8 mouse cellular contexts compared by ENCODE assay signal in genomic region chr2:156982864-156983263, GRCm38 (mm10). TPM values are rescaled to one million over a fixed set of nuclear protein-coding genes. Genes with fewer than 3 reads are reported as not detected.
DNase-seq lines count a peak whose midpoint lies in the region; ATAC-seq and TF ChIP-seq lines count a peak whose summit lies in the region.

No protein-coding gene starts in this region.

- no peak overlapping the region for H3K9ac ChIP-seq in hindbrain, postnatal 0 days (replicated peaks; ENCODE audit: low read length)
- no peak overlapping the region for H3K9ac ChIP-seq in hindbrain, embryonic 12.5 days

- ATAC-seq in hindbrain, postnatal 0 days, result no peak
- ATAC-seq in hindbrain, embryonic 12.5 days (ENCODE audit: low FRiP score), result no peak

- intact Hi-C loops in left cerebral cortex, postnatal 36 days (cut with DNase I), result no loop called here

- TF ChIP-seq CTCF in hindbrain, postnatal 0 days (IDR thresholded peaks at IDR 0.05; ENCODE audit: low read depth), result no peak

- H3K4me2 ChIP-seq in hindbrain, postnatal 0 days (ENCODE audit: low read depth, low read length), result no peak overlapping the region
- no peak overlapping the region for H3K4me2 ChIP-seq in hindbrain, embryonic 12.5 days (replicated peaks)

- DNase-seq in hindbrain, postnatal 0 days (ENCODE audit: low spot score), result no peak
- DNase-seq in adipocyte (ENCODE audit: low spot score), result peak; percentile 35
- peak; percentile 46 for DNase-seq in heart, adult 8-10 months (ENCODE audit: low spot score)
- peak; percentile 29 for DNase-seq in lung, postnatal 25 days (ENCODE audit: low spot score)
- no peak for DNase-seq in right cerebral cortex, postnatal 14 days
- no peak for DNase-seq in urinary bladder, postnatal 25 days (ENCODE audit: low spot score)
- DNase-seq in left cerebral cortex, postnatal 36 days (ENCODE audit: low spot score in 2 of 2), result no peak

- no peaks in the 10 kb centered on the region for H3K27me3 ChIP-seq in hindbrain, postnatal 0 days (ENCODE audit: insufficient read depth, low read length)
- H3K27me3 ChIP-seq in hindbrain, embryonic 12.5 days, result no peaks in the 10 kb centered on the region

- H3K4me1 ChIP-seq in hindbrain, postnatal 0 days (ENCODE audit: insufficient read depth, low read length), result 0 out of 2 replicates have a peak, but pooled peaks cover 6% of the 10 kb centered on the region
- H3K4me1 ChIP-seq in hindbrain, embryonic 12.5 days, result no peaks in the 10 kb centered on the region

- WGBS in hindbrain, postnatal 0 days, result 57% methylated on average over 2 of the region's 2 CpGs
- WGBS in hindbrain, embryonic 12.5 days, result 81% methylated on average over 2 of the region's 2 CpGs

- H3K27ac ChIP-seq in hindbrain, postnatal 0 days, result peak overlapping the region; percentile 20; the same call in 1 of the 2 replicates
- no peak overlapping the region for H3K27ac ChIP-seq in hindbrain, embryonic 12.5 days

- H3K9me3 ChIP-seq in hindbrain, postnatal 0 days (ENCODE audit: low read length), result no peaks in the 10 kb centered on the region
- H3K9me3 ChIP-seq in hindbrain, embryonic 12.5 days (replicated peaks), result no peaks in the 10 kb centered on the region

- no peak overlapping the region for H3K4me3 ChIP-seq in hindbrain, postnatal 0 days (ENCODE audit: low read length)
- H3K4me3 ChIP-seq in hindbrain, embryonic 12.5 days, result no peak overlapping the region

- H3K36me3 ChIP-seq in hindbrain, postnatal 0 days (ENCODE audit: insufficient read depth, low read length), result no peaks in the 10 kb centered on the region
- no peaks in the 10 kb centered on the region for H3K36me3 ChIP-seq in hindbrain, embryonic 12.5 days

RNA-seq across cellular contexts. Expression of gene Ndrg3, which starts 9.0 kb away (rescaled TPM):
- total RNA-seq in hindbrain, postnatal 0 days (2014; rRNA removed), result 177 and 183 TPM in 2 replicates
- polyA plus RNA-seq in hindbrain, postnatal 0 days (2015; fragmentation: Nextera tagmentation; extraction: Ambion mirVana), result 162 and 167 TPM in 2 replicates
- 55.6 and 58.7 TPM in 2 replicates for polyA plus RNA-seq in hindbrain, embryonic 12.5 days (2016; fragmentation: Nextera tagmentation; extraction: Ambion mirVana)
- total RNA-seq in heart, adult 8-10 months (2022), result 10 to 100 TPM; 21.7 to 24.5 (median 22.1) TPM
- total RNA-seq in left cerebral cortex, postnatal 36 days (2021), result 100 to 1,000 TPM; 495 to 546 TPM

RNA-seq across cellular contexts. Expression of gene Dsn1, which starts 24.1 kb away (rescaled TPM):
- total RNA-seq in hindbrain, postnatal 0 days (2014; rRNA removed), result 6.3 and 9.5 TPM in 2 replicates
- polyA plus RNA-seq in hindbrain, postnatal 0 days (2015; fragmentation: Nextera tagmentation; extraction: Ambion mirVana), result 11.9 and 12.7 TPM in 2 replicates
- polyA plus RNA-seq in hindbrain, embryonic 12.5 days (2016; fragmentation: Nextera tagmentation; extraction: Ambion mirVana), result 35.1 and 36.5 TPM in 2 replicates
- 1 to 10 TPM; 1.1 to 2.2 (median 1.6) TPM for total RNA-seq in heart, adult 8-10 months (2022)
- total RNA-seq in left cerebral cortex, postnatal 36 days (2021), result 1 to 10 TPM; 6.5 to 7.5 TPM

Comparison
In these comparisons a context has a peak if more than half of its experiments do, and no peak if none do; other contexts are left out.
1. DNase-seq: peak in adipocyte (single experiment), heart, adult 8-10 months (single experiment) and lung, postnatal 25 days (single experiment); none in hindbrain, postnatal 0 days (single experiment), right cerebral cortex, postnatal 14 days (single experiment), urinary bladder, postnatal 25 days (single experiment) and left cerebral cortex, postnatal 36 days (0 of 2).